Mouse (Mus musculus) bone marrow macrophage, adult 2 months (primary cell): ENCODE data around the gene Mrgbp.

Experiments used
- CTCF ChIP-seq: IDR thresholded peaks from 2 replicates; pipeline ENCODE4 v1.5.1; 2012; ENCODE audit warnings: low read depth, mild to moderate bottlenecking, low read length, moderate library complexity
- POLR2A ChIP-seq: IDR thresholded peaks from 2 replicates; pipeline ENCODE4 v1.6.1; 2012; ENCODE audit warnings: mild to moderate bottlenecking, low read depth, low read length, borderline replicate concordance

DNA sequence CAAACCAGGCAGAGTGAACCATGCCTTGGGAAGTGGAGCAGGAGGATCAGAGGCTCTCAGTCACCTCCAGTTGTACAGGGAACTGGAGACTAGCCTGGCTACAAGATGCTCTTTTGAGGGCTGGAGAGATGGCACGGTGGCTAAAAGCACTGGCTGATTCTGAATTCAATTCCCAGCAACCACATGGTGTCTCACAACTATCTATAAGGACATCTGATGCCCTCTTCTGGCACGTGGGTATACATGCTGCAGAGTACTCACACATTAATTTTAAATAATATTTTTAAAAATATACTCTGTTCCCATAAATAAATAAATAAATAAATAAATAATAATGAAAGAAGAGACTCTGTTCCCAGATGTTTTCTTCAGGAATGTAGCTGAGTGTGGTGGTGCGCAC, 25.9 kb upstream of the Mrgbp start:
- TF ChIP-seq CTCF (no peak), POLR2A (no peak)
